Mouse (Mus musculus) embryonic fibroblast, embryonic 13.5 days (primary cell): ENCODE measurements around the gene Ankfy1.

Experiments used
- CTCF ChIP-seq: IDR thresholded peaks from 2 replicates; pipeline ENCODE4 v1.5.1; 2011; ENCODE audit warnings: mild to moderate bottlenecking, control low read depth, low read length, moderate library complexity, borderline replicate concordance; ENCODE audit not compliant: insufficient read depth
- POLR2A ChIP-seq: IDR thresholded peaks from 2 replicates; pipeline ENCODE4 v1.6.1; 2011; ENCODE audit warnings: low read depth, mild to moderate bottlenecking, control low read depth, low read length, moderate library complexity

DNA sequence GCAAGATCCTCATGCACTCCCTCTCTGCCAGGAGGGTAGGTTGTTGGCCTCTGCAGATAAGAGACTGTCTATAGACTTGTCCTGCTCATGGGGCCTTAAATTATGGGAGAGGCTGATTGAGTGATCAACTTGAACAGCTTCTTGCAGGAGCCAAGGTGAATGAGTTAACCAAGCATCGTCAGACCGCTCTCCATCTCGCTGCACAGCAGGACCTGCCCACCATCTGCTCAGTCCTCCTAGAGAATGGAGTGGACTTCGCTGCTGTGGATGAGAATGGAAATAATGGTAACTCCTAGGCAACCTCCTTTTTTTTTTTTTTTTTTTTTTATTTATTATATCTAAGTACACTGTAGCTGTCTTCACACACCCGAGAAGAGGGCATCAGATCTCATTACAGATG lies 68.5 kb downstream of the Ankfy1 start:
- TF ChIP-seq CTCF (no peak), POLR2A (no peak)
